8 mouse cellular contexts compared by ENCODE assay signal in the genomic region with DNA sequence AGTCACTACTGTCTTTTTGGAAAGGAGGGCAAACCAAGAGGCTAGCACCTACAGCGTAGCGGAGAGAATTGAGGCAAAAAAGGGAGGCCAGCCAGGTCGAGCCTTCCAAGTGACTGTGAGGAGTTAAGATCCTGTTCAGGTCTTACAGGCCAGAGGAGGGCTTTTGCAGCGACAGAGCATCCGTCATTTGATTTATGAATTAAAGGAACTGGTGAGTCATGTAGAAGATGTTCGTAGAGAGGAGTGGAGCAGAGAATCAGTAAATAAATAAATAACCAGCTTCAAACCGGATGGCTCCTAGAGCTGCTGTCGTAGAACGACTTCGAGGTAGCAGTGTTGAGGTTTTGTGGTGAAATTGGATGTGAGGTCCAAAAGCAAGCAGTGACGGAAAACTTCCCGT. TPM values are rescaled to one million over a fixed set of nuclear protein-coding genes. Genes with fewer than 3 reads are reported as not detected.
DNase-seq lines count a peak whose midpoint lies in the region; ATAC-seq and TF ChIP-seq lines count a peak whose summit lies in the region.

No protein-coding gene starts in this region.

- H3K36me3 ChIP-seq in heart, embryonic 14.5 days (ENCODE audit: control insufficient read depth, insufficient read depth, low read length) = peaks cover 34% of the 10 kb centered on the region
- H3K36me3 ChIP-seq in limb, embryonic 10.5 days = peaks cover 37% of the 10 kb centered on the region

- peak overlapping the region; percentile 84; the same call in 1 of the 2 replicates for H3K27ac ChIP-seq in left cerebral cortex, adult 2 months
- H3K27ac ChIP-seq in heart, embryonic 14.5 days (replicated peaks in 1 of 2; ENCODE audit: control insufficient read depth in 1 of 2, insufficient read depth in 1 of 2, low read depth in 2 of 2, low read length in 2 of 2) = no peak overlapping the region
- H3K27ac ChIP-seq in limb, embryonic 10.5 days = peak overlapping the region; percentile 85

- intact Hi-C loops in left cerebral cortex, adult 2 months (cut with DNase I) = loop anchor here (2.0 to 5.0 kb wide), 3 partner anchors 43 to 585 kb away; a partner anchor contains a TSS
- intact Hi-C loops in left cerebral cortex, postnatal 36 days (cut with DNase I) = loop anchor here (2.0 to 10.0 kb wide), 3 partner anchors 45 to 603 kb away; no protein-coding TSS in a partner anchor

- peak overlapping the region; percentile 89 for H3K9ac ChIP-seq in heart, embryonic 14.5 days (ENCODE audit: low read length)

- no peaks in the 10 kb centered on the region for H3K9me3 ChIP-seq in heart, embryonic 14.5 days (ENCODE audit: control insufficient read depth, low read length)
- no peaks in the 10 kb centered on the region for H3K9me3 ChIP-seq in limb, embryonic 10.5 days (replicated peaks)

- peak overlapping the region; percentile 75 for H3K4me2 ChIP-seq in heart, embryonic 14.5 days (ENCODE audit: low read length)

- no peak for DNase-seq in left cerebral cortex, adult 2 months (ENCODE audit: extremely low spot score in 1 of 2, low spot score in 2 of 2)
- no peak for DNase-seq in left cerebral cortex, postnatal 36 days (ENCODE audit: low spot score in 2 of 2)
- peak; percentile 15 to 27 for DNase-seq in adrenal gland, postnatal 36 days
- DNase-seq in limb, embryonic 10.5 days (ENCODE audit: low spot score) = no peak
- DNase-seq in natural killer cell, adult 2 months (ENCODE audit: low spot score in 2 of 2) = peak; percentile 51 to 60
- DNase-seq in left cerebral cortex, adult 8-10 months (ENCODE audit: low spot score in 2 of 2) = no peak

- 43% methylated on average over 12 of the region's 12 CpGs for WGBS in heart, embryonic 14.5 days
- 52% methylated on average over 12 of the region's 12 CpGs for WGBS in limb, embryonic 10.5 days

- no peak for TF ChIP-seq CTCF in left cerebral cortex, adult 2 months (IDR thresholded peaks at IDR 0.05)

- no peaks in the 10 kb centered on the region for H3K27me3 ChIP-seq in heart, embryonic 14.5 days (ENCODE audit: control insufficient read depth, insufficient read depth, low read length)
- no peaks in the 10 kb centered on the region for H3K27me3 ChIP-seq in limb, embryonic 10.5 days (ENCODE audit: low read depth, poor library complexity, severe bottlenecking)

- ATAC-seq in heart, embryonic 14.5 days (ENCODE audit: insufficient number of reproducible peaks, insufficient read depth, low FRiP score, low read depth) = no peak
- ATAC-seq in monocyte, adult 5-6 weeks (replicated peaks; ENCODE audit: insufficient number of reproducible peaks, low FRiP score, low TSS enrichment, poor library complexity, severe bottlenecking) = no peak

- peaks cover 4 to 20% of the 10 kb centered on the region in 2 experiments for H3K4me1 ChIP-seq in heart, embryonic 14.5 days (ENCODE audit: control insufficient read depth in 2 of 2, insufficient read depth in 2 of 2, low read length in 2 of 2)
- H3K4me1 ChIP-seq in limb, embryonic 10.5 days = peaks cover 18% of the 10 kb centered on the region

- H3K4me3 ChIP-seq in left cerebral cortex, adult 2 months = peak overlapping the region; percentile 84
- peak overlapping the region; percentile 75 to 81 for H3K4me3 ChIP-seq in heart, embryonic 14.5 days (ENCODE audit: control insufficient read depth in 1 of 2, insufficient read depth in 1 of 2, low read depth in 1 of 2, low read length in 2 of 2)
- peak overlapping the region; percentile 94 for H3K4me3 ChIP-seq in limb, embryonic 10.5 days

RNA-seq across cellular contexts. Expression of a gene that starts 0.9 kb away (rescaled TPM):
- total RNA-seq in left cerebral cortex, adult 2 months (2021) = 1 to 10 TPM; 6.2 to 6.3 TPM
- total RNA-seq in left cerebral cortex, postnatal 36 days (2021) = 1 to 10 TPM; 5.9 to 6.0 TPM
- 1 to 10 TPM; 1.8 to 6.1 TPM for total RNA-seq in adrenal gland, postnatal 36 days (2021)
- 1.1 and 1.8 TPM in 2 replicates for polyA plus RNA-seq in heart, embryonic 14.5 days (2014; fragmentation: Nextera tagmentation; extraction: Ambion mirVana)
- polyA plus RNA-seq in limb, embryonic 10.5 days (2016; fragmentation: Nextera tagmentation; extraction: Ambion mirVana) = 0.78 and 0.96 TPM in 2 replicates
- 1 to 10 TPM; 5.1 to 7.9 (median 6.3) TPM for total RNA-seq in left cerebral cortex, adult 8-10 months (2022)
- total RNA-seq in monocyte, adult 5-6 weeks (2017) = 0.85 to 1.9 TPM (median 1.0 TPM) in 3 replicates

RNA-seq across cellular contexts. Expression of a gene that starts 1.0 kb away (rescaled TPM):
- total RNA-seq in left cerebral cortex, adult 2 months (2021) = 10 to 100 TPM; 27.7 TPM
- total RNA-seq in left cerebral cortex, postnatal 36 days (2021) = 10 to 100 TPM; 22.9 to 32.0 TPM
- total RNA-seq in adrenal gland, postnatal 36 days (2021) = 10 to 100 TPM; 29.6 to 31.0 TPM
- polyA plus RNA-seq in heart, embryonic 14.5 days (2014; fragmentation: Nextera tagmentation; extraction: Ambion mirVana) = 28.0 and 28.1 TPM in 2 replicates
- 52.7 and 60.0 TPM in 2 replicates for polyA plus RNA-seq in limb, embryonic 10.5 days (2016; fragmentation: Nextera tagmentation; extraction: Ambion mirVana)
- 10 to 100 TPM; 27.2 to 28.4 (median 27.5) TPM for total RNA-seq in left cerebral cortex, adult 8-10 months (2022)
- 161 to 230 TPM (median 187 TPM) in 3 replicates for total RNA-seq in monocyte, adult 5-6 weeks (2017)

RNA-seq across cellular contexts. Expression of a gene that starts 43.8 kb away (rescaled TPM):
- 100 to 1,000 TPM in 1 of 2 experiments, 10 to 100 TPM in 1; 96.1 to 101 TPM for total RNA-seq in left cerebral cortex, adult 2 months (2021)
- total RNA-seq in left cerebral cortex, postnatal 36 days (2021) = 10 to 100 TPM; 79.5 to 88.5 TPM
- 100 to 1,000 TPM; 155 to 162 TPM for total RNA-seq in adrenal gland, postnatal 36 days (2021)
- 82.9 and 90.1 TPM in 2 replicates for polyA plus RNA-seq in heart, embryonic 14.5 days (2014; fragmentation: Nextera tagmentation; extraction: Ambion mirVana)
- polyA plus RNA-seq in limb, embryonic 10.5 days (2016; fragmentation: Nextera tagmentation; extraction: Ambion mirVana) = 103 and 114 TPM in 2 replicates
- 100 to 1,000 TPM in 2 of 4 experiments, 10 to 100 TPM in 2; 96.9 to 110 (median 100) TPM for total RNA-seq in left cerebral cortex, adult 8-10 months (2022)
- total RNA-seq in monocyte, adult 5-6 weeks (2017) = 66.0 to 74.1 TPM (median 72.0 TPM) in 3 replicates

Comparison
In these comparisons a context has a peak if more than half of its experiments do, and no peak if none do; other contexts are left out.
1. DNase-seq: peak in adrenal gland, postnatal 36 days (2 of 2) and natural killer cell, adult 2 months (2 of 2); none in left cerebral cortex, adult 2 months (0 of 2), left cerebral cortex, postnatal 36 days (0 of 2), limb, embryonic 10.5 days (single experiment) and left cerebral cortex, adult 8-10 months (0 of 2).
2. H3K27ac ChIP-seq: peak in left cerebral cortex, adult 2 months (single experiment) and limb, embryonic 10.5 days (single experiment); none in heart, embryonic 14.5 days (0 of 2).
3. Peak in every context shown above with its lines, with median percentiles within 50 percentile points of each other: H3K4me3 ChIP-seq.